Mouse (Mus musculus): ENCODE results near the gene Trappc2l. TPM values are rescaled to one million over a fixed set of nuclear protein-coding genes. Genes with fewer than 3 reads are reported as not detected.

Trappc2l gene
- polyA plus RNA-seq, 1 experiment from 2014 or later = 43.7 TPM

GRCm38 (mm10) chr8:122593783-122594507 lies 17.5 kb upstream of the Trappc2l start:
- Histone ChIP-seq H3K4me1 (ENCODE audit: control insufficient read depth, insufficient read depth, low read length) (no peaks in the 10 kb centered on the region), H3K27me3 (ENCODE audit: control insufficient read depth, insufficient read depth, low read length) (no peaks in the 10 kb centered on the region), H3K4me3 (ENCODE audit: low read depth, low read length) (no peak overlapping the region), H3K9me3 (ENCODE audit: control insufficient read depth, low read length) (no peaks in the 10 kb centered on the region), H3K36me3 (ENCODE audit: control insufficient read depth, insufficient read depth, low read length) (no peaks in the 10 kb centered on the region), H3K9ac (ENCODE audit: low read length) (no peak overlapping the region), H3K4me2 (no peak overlapping the region), H3K27ac (ENCODE audit: low read depth, low read length) (no peak overlapping the region)
- ATAC-seq (ENCODE audit: low FRiP score) (no peak), DNase-seq (ENCODE audit: low spot score, missing footprints) (no peak)
- WGBS = 92% methylated on average over 19 of the region's 19 CpGs

DNA sequence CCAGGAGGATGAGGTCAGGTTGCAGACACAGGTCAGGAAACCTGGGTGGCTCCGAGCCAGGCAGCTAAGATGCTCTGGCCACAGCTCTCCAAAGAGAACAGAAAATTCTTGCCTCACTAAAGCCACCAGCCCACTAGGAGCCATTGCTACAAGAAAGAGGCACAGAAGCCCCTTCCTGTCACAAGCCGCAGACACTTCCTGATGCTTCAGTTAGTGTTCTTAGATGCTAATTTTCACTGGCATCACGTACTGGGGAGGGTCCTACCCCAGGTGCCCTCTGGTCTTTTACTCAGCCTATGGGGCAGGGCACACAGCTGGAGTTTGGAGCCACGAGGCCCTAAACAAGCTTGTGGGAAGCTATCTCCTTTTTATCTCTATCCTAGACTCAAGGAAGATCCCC lies 15.4 kb upstream of the Trappc2l start:
- Histone ChIP-seq H3K36me3 (ENCODE audit: control insufficient read depth, insufficient read depth, low read length) (no peaks in the 10 kb centered on the region), H3K9me3 (ENCODE audit: control insufficient read depth, low read length) (no peaks in the 10 kb centered on the region), H3K4me2 (no peak overlapping the region), H3K27ac (ENCODE audit: low read depth, low read length) (no peak overlapping the region), H3K27me3 (ENCODE audit: control insufficient read depth, insufficient read depth, low read length) (no peaks in the 10 kb centered on the region), H3K4me3 (ENCODE audit: low read depth, low read length) (no peak overlapping the region), H3K9ac (ENCODE audit: low read length) (no peak overlapping the region), H3K4me1 (ENCODE audit: control insufficient read depth, insufficient read depth, low read length) (no peaks in the 10 kb centered on the region)
- no peak for DNase-seq (ENCODE audit: low spot score, missing footprints)
- WGBS = 55% methylated on average over 4 of the region's 4 CpGs
- no peak for ATAC-seq (ENCODE audit: low FRiP score)

- 88% methylated on average over 9 of the region's 9 CpGs for WGBS
- H3K4me1 ChIP-seq (ENCODE audit: control insufficient read depth, insufficient read depth, low read length) = no peaks in the 10 kb centered on the region
- no peaks in the 10 kb centered on the region for H3K36me3 ChIP-seq (ENCODE audit: control insufficient read depth, insufficient read depth, low read length)
- DNase-seq (ENCODE audit: low spot score, missing footprints) = no peak
- H3K4me2 ChIP-seq = no peak overlapping the region
- no peak overlapping the region for H3K4me3 ChIP-seq (ENCODE audit: low read depth, low read length)
- H3K27me3 ChIP-seq (ENCODE audit: control insufficient read depth, insufficient read depth, low read length) = no peaks in the 10 kb centered on the region
- H3K9me3 ChIP-seq (ENCODE audit: control insufficient read depth, low read length) = no peaks in the 10 kb centered on the region
- H3K27ac ChIP-seq (ENCODE audit: low read depth, low read length) = no peak overlapping the region
- no peak overlapping the region for H3K9ac ChIP-seq (ENCODE audit: low read length)
- no peak for ATAC-seq (ENCODE audit: low FRiP score)
Observed at GRCm38 (mm10) chr8:122600666-122601065, 10.8 kb upstream of the Trappc2l start.

DNA sequence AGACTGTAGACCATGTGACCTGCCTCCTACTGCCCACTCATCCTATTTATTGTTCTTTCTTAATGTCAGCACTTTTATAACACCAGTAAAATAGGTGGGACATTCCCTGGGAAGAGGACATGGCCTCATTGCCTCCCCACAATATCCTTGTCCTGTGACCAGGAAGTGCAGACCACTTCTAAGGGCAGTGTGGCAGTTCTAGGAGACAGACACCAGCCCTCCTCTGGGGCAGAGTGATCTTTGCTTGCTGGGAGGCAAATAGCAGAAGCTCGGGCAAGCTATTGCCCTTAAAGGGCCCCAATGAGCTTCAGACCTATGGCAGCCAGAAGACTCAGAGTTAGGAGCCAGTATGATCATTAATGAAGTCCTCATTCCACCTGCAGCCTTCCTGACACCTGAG lies 6.8 kb upstream of the Trappc2l start:
- Histone ChIP-seq H3K36me3 (ENCODE audit: control insufficient read depth, insufficient read depth, low read length) (no peaks in the 10 kb centered on the region), H3K4me3 (ENCODE audit: low read depth, low read length) (no peak overlapping the region), H3K27me3 (ENCODE audit: control insufficient read depth, insufficient read depth, low read length) (no peaks in the 10 kb centered on the region), H3K4me2 (no peak overlapping the region), H3K9ac (ENCODE audit: low read length) (no peak overlapping the region), H3K4me1 (ENCODE audit: control insufficient read depth, insufficient read depth, low read length) (no peaks in the 10 kb centered on the region), H3K9me3 (ENCODE audit: control insufficient read depth, low read length) (no peaks in the 10 kb centered on the region), H3K27ac (ENCODE audit: low read depth, low read length) (no peak overlapping the region)
- 72% methylated on average over 1 of the region's 1 CpGs for WGBS
- ATAC-seq (ENCODE audit: low FRiP score) (no peak), DNase-seq (ENCODE audit: low spot score, missing footprints) (no peak)

DNA sequence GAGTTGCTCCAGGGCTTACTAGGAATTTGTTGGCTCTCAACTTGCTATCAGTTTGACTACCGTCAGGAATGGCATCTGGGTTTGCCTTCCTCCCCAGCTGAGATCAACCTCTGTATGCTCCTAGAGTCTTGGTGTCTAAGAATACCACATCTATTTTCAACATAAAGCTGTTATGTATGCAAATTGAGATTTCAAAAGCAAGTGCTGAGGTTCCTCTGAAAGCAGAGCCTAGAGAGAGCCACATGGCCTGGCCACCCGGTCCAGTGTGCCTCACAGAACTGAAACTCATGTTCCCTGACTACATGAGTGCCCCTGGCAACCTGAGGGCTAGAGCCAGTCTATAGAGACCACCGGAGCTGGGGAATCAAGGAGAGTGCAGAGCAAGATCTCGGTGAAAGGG lies 6.1 kb upstream of the Trappc2l start:
- Histone ChIP-seq H3K36me3 (ENCODE audit: control insufficient read depth, insufficient read depth, low read length) (no peaks in the 10 kb centered on the region), H3K4me3 (ENCODE audit: low read depth, low read length) (no peak overlapping the region), H3K4me1 (ENCODE audit: control insufficient read depth, insufficient read depth, low read length) (peaks cover 2% of the 10 kb centered on the region; the same call in 1 of the 2 replicates), H3K4me2 (no peak overlapping the region), H3K27ac (ENCODE audit: low read depth, low read length) (no peak overlapping the region), H3K9me3 (ENCODE audit: control insufficient read depth, low read length) (no peaks in the 10 kb centered on the region), H3K9ac (ENCODE audit: low read length) (no peak overlapping the region), H3K27me3 (ENCODE audit: control insufficient read depth, insufficient read depth, low read length) (no peaks in the 10 kb centered on the region)
- DNase-seq (ENCODE audit: low spot score, missing footprints) (no peak), ATAC-seq (ENCODE audit: low FRiP score) (no peak)
- 86% methylated on average over 4 of the region's 4 CpGs for WGBS

DNA sequence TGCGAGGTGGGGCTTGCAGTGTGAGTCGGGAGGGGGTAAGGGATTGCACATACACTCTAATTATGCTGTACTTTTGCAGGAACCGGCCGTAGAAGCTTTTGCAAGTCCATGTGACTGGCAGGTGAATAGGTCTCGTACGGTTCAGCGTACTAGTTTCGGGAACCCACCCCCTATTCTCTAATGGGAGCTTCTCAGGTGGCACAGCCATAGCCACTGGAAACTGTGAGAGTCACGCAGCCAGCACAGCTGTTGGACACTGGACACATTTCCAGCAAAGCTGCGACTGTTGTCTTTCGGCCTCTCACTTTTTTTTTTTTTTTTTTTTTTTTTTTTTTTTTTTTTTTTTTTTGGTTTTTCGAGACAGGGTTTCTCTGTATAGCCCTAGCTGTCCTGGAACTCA lies 4.6 kb upstream of the Trappc2l start:
- no peak overlapping the region for H3K9ac ChIP-seq (ENCODE audit: low read length)
- H3K4me3 ChIP-seq (ENCODE audit: low read depth, low read length) = no peak overlapping the region
- H3K36me3 ChIP-seq (ENCODE audit: control insufficient read depth, insufficient read depth, low read length) = no peaks in the 10 kb centered on the region
- no peaks in the 10 kb centered on the region for H3K9me3 ChIP-seq (ENCODE audit: control insufficient read depth, low read length)
- 90% methylated on average over 11 of the region's 12 CpGs for WGBS
- H3K27me3 ChIP-seq (ENCODE audit: control insufficient read depth, insufficient read depth, low read length) = no peaks in the 10 kb centered on the region
- peaks cover 5% of the 10 kb centered on the region for H3K4me1 ChIP-seq (ENCODE audit: control insufficient read depth, insufficient read depth, low read length)
- no peak for DNase-seq (ENCODE audit: low spot score, missing footprints)
- no peak overlapping the region for H3K4me2 ChIP-seq
- no peak for ATAC-seq (ENCODE audit: low FRiP score)
- H3K27ac ChIP-seq (ENCODE audit: low read depth, low read length) = no peak overlapping the region

- H3K4me1 ChIP-seq (ENCODE audit: control insufficient read depth, insufficient read depth, low read length) = peaks cover 14% of the 10 kb centered on the region
- H3K27ac ChIP-seq (ENCODE audit: low read depth, low read length) = no peak overlapping the region
- no peak for ATAC-seq (ENCODE audit: low FRiP score)
- H3K9me3 ChIP-seq (ENCODE audit: control insufficient read depth, low read length) = no peaks in the 10 kb centered on the region
- peak overlapping the region; percentile 91; the same call in 1 of the 2 replicates for H3K4me2 ChIP-seq
- no peaks in the 10 kb centered on the region for H3K27me3 ChIP-seq (ENCODE audit: control insufficient read depth, insufficient read depth, low read length)
- H3K4me3 ChIP-seq (ENCODE audit: low read depth, low read length) = peak overlapping the region; percentile 62; the same call in 1 of the 2 replicates
- WGBS = 62% methylated on average over 4 of the region's 4 CpGs
- no peaks in the 10 kb centered on the region for H3K36me3 ChIP-seq (ENCODE audit: control insufficient read depth, insufficient read depth, low read length)
- no peak overlapping the region for H3K9ac ChIP-seq (ENCODE audit: low read length)
- DNase-seq (ENCODE audit: low spot score, missing footprints) = no peak
Observed at GRCm38 (mm10) chr8:122610209-122610608, 1.2 kb upstream of the Trappc2l start.

DNA sequence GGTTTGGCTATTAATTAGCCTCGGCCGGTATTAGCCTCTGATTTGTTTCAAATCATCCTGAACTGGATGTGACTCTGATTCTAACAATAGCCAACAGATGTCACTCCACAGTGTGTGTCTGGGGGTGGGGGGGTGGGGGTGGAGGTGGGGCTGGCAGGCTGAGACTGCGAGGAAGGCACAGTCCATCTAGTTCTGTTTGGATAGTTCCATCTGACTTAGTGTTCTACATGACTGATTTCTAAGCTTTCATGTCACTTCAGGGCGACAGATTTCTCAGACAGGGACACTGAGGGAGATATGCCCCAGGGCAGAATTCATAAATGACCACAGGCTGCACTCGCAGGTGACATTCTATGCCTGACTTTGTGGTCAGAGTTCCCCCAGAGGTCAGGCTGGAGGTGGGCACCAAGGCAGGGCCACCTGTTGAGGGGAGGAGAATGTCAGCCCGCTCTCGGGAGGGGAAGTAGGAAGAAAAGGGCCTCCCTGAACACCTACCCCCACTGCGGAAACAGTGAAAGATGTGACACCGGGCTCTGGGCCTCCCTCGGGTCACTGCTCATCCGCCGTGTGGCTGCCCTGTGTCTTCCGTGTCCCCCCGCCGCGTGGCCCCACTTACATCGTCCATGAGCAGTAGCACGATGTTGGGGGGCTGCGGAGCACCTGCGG lies 695 bp upstream of the Trappc2l start:
- Histone ChIP-seq H3K27me3 (ENCODE audit: control insufficient read depth, insufficient read depth, low read length) (no peaks in the 10 kb centered on the region), H3K4me1 (ENCODE audit: control insufficient read depth, insufficient read depth, low read length) (peaks cover 14% of the 10 kb centered on the region), H3K9me3 (ENCODE audit: control insufficient read depth, low read length) (no peaks in the 10 kb centered on the region), H3K4me2 (peak overlapping the region; percentile 91), H3K9ac (ENCODE audit: low read length) (peak overlapping the region; percentile 76), H3K4me3 (ENCODE audit: low read depth, low read length) (peak overlapping the region; percentile 62), H3K27ac (ENCODE audit: low read depth, low read length) (peak overlapping the region; percentile 35; the same call in 1 of the 2 replicates), H3K36me3 (ENCODE audit: control insufficient read depth, insufficient read depth, low read length) (no peaks in the 10 kb centered on the region)
- 3% methylated on average over 19 of the region's 20 CpGs for WGBS
- ATAC-seq (ENCODE audit: low FRiP score) = peak; percentile 20; the same call in 1 of the 2 replicates
- no peak for DNase-seq (ENCODE audit: low spot score, missing footprints)

DNA sequence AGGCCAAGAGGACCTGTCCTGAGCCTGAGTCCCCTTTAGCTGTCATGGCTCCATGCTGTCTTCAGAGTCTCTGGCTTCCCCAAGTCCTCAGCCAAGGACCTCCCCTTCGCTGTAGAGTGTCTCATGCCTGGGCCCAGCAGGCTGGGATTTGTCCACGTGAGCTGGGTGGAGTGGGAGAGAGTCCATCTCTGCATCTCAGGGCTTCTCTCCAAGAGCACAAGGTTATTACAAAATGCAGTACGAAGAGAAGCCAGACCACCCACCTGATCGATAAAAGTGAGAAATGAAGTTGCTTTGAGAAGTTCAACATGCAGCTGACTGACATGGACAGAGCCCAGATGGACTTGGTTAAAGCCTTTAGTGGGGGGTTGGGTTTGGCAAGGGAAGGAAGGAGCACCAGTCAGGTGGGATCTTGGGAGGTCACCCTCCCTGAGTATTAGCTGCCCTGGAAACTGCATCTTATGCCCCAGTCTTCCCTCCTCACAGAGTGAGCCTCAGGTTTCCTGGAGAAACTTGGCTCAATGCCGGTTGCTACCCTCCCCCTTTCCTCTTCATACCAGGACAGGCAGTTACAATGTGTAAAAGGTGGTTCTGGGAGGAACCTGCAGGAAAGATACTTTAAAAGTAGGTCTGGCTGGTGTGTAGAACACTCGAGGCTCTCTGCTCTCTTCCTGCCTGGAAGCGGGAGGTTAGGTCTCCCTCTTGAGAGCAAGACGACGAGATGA lies 4.9 kb downstream of the Trappc2l start:
- H3K9ac ChIP-seq (ENCODE audit: low read length) = no peak overlapping the region
- peaks cover 9% of the 10 kb centered on the region for H3K4me1 ChIP-seq (ENCODE audit: control insufficient read depth, insufficient read depth, low read length)
- no peaks in the 10 kb centered on the region for H3K27me3 ChIP-seq (ENCODE audit: control insufficient read depth, insufficient read depth, low read length)
- no peak overlapping the region for H3K27ac ChIP-seq (ENCODE audit: low read depth, low read length)
- H3K4me3 ChIP-seq (ENCODE audit: low read depth, low read length) = no peak overlapping the region
- no peaks in the 10 kb centered on the region for H3K36me3 ChIP-seq (ENCODE audit: control insufficient read depth, insufficient read depth, low read length)
- 77% methylated on average over 9 of the region's 9 CpGs for WGBS
- no peaks in the 10 kb centered on the region for H3K9me3 ChIP-seq (ENCODE audit: control insufficient read depth, low read length)
- no peak overlapping the region for H3K4me2 ChIP-seq
- no peak for DNase-seq (ENCODE audit: low spot score, missing footprints)
- ATAC-seq (ENCODE audit: low FRiP score) = no peak

Measured in midbrain, embryonic 11.5 days (tissue).